Mouse (Mus musculus): ENCODE measurements around the gene Gm20388.

Gm20388 gene

DNA sequence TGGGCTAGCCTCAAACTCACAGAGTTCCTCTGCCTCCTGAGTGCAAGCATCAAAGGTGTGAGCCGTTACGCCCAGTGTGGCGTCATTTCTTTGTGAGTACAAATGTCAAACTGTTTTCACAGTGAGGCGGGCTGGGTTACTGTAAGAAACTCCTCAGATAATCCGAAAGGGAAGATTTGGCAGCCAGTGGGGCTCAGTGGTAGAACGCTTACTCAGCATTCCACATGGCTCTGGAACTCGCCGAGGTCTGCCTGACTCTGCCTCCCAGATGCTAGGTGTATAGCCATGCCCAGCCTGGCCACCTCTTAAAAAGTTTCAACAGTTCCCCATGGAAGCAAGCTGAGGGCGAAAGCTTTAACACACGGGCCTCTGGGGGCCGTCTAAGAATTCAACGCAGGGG is 3441.5 kb downstream of the Gm20388 start:
- no peak for DNase-seq

DNA sequence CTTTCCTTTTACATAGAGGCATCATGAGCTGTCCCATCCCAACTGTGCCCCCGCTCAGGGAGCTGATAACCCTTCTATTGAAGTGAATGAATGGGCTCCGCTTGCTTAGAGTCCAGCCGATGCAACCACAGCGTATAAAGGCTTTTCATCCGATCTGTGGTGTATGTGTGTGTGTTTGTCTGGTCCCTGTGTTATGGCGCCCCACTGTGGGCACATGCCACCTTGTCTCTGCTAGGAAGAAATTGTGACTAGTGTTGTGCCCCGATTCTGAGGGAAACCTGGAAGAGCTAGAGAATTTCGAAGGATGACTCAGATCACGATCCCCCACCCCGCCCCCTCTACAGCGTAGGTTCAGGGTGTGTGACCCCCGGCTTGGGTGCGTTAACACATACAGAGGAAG is 3442.1 kb downstream of the Gm20388 start:
- DNase-seq = peak in 1 of 2 experiments; percentile 74

DNA sequence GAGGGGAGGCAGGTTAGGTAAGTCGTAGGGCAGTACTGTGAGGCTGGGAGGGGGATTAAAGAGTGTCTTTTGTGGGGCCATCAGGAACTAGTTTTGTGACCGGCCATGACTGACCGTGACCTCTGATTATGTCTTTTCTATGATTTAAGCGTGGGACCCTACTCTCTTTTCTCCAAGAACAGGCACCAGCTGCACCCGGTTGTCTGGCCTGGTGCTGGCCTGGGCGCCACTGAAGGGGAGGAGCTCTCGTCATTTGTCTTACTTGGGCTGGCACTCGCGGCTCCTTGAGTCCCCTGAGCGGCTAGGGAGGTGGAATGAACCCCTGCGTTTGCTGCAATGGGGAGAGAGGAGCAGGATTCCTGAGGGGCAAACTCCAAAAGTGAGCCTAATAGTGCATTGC is 3442.6 kb downstream of the Gm20388 start:
- DNase-seq = no peak

DNA sequence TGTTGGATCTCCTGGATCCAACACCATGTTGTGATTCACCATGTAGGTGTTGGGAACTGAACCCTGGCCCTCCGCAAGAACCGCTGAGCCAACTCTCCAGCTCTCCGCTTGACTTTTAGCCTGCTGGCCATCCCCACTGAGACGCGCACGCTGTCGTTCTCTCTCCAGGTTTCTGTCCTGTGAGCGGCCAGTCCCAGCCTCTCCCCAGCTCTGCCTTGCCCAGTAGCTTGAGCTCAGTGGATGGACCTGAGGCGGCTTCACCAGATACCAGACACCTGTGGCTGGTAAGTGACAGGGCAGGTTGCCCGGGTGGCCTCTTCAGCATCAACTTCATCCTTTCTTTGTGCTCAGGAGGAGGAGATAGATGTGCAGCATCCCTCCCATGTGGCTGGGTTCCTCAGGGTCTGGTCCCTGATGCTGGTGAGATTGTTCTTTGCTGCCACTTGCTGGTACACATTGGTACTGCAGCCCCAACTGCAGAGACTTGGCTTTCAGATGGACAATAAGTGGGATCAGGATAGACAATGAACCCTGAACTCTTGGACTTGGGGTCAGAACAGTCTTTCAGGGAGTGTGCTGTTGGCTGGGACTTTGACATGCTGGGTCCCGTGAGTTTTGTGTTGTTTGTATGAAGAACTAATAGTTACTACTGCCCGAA is 3450.6 kb downstream of the Gm20388 start:
- DNase-seq = peak; percentile 76 to 93

DNA sequence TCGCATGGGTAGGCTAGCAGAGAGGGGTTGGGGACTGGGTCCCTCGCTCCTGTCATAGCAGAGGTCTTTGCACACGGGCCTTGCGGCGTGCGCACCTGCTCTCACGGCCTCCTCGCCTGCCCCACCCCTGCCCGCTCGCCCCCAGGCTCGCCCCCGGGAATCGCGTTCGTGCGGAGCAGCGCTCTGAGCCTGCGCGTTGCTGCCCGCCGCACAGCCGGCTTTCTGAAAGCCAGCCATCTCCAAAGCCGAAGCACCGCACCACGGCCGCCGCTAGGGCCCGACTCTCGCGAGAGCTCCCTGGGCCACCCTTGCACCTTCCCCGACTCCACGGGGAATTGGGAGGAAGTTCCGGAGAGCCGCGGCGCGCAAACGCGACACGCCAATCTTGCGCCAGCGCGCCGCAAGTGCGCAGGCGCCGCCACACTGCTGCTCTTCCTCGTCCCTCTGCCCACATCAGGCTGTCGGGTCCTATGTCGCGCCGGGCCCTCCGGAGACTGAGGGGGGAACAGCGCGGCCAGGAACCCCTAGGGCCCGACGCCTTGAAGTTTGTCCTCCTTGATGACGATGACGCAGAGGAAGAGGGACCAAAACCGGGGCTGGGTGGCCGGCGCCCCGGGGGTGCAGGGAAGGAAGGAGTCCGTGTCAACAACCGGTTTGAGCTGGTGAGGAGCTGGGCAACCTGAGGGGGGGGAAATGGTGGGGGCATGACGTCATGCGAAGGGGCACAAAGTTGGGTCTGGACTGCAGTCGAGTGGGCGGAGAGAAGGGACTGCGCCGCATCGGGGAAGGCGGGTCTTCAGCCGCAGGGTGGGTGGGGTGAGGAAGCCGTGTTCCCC is 3463.0 kb downstream of the Gm20388 start, which contains the start of gene Tcf25:
Tcf25 (plus strand) TSS at position 351 of the 836 bp plus-strand sequence.
- DNase-seq = peak; percentile 94 to 96

DNA sequence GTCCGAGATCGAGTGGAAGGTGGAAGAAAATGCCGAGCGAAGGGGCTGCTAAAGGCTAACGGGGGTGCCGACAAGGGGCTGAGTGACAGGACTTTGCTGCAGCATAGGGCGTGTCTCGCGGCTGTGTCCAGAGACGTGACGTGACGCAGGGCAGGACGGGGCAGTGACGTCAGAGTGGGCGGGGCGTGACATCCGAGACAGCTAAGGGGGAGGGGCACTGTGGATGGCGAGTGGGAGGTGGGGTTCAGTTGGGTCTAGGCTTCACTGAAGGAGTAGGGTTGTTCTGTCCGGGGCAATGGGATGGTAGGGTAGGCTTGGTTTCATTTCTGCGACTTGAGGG is 3463.6 kb downstream of the Gm20388 start:
- peak; percentile 90 to 93 for DNase-seq

DNA sequence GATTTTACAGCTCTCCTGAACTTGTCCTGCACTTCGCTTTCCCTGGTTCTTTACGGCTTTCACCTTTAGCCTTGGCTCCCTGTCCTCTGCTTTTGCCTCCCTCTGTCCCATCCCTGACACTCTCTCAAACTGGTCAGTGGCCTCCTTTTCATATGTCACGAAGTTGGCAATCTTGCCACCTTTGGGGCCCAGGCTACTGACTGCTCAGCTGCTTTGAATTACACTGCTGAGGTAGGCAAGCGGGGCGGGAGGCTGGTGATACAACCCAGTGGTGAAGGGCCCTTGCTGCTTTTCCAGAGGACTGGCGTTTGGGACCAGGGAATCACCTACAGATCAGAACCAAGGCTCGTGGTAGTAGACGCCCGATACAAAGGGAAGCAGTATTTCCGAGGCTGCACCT is 3465.1 kb downstream of the Gm20388 start:
- DNase-seq = no peak

DNA sequence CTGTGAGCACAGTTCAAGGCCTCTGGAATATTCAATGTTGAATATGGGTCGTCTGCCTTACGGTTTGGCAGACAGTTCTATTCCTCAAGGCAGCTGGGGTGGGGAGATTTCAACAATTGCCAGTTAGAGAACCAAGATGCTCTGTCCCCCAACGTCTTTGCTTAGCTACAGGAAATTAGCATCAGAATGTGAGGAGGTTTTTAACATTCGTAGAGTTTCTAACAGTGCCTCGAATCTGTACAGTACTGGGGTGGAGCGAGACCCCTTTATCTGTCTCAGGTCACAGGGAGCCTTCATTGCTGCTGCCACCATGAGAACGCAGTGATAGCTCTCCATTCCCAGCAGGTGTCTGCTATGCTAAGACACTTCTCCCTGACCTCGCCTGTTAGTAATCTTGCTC is 3465.5 kb downstream of the Gm20388 start:
- no peak for DNase-seq

DNA sequence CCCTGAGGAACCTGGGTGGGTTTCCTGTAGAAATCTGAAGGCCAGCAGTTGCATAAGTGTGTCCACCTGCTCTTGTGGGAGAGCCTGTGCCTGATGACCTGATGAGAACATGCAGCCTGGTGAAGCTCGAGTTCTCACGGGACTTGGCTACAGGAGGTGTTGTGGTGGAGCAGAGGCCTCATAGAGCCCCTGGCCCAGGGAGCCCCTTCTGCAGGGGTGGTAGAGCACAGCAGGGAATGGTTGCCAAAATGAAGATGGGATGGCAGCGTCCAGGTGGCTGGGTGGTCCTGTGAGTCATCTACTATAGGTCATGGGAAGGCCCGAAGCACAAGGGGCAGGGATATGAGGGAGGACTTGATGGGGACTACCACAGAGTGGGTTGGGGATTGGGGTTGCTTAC is 3471.1 kb downstream of the Gm20388 start:
- DNase-seq = no peak

DNA sequence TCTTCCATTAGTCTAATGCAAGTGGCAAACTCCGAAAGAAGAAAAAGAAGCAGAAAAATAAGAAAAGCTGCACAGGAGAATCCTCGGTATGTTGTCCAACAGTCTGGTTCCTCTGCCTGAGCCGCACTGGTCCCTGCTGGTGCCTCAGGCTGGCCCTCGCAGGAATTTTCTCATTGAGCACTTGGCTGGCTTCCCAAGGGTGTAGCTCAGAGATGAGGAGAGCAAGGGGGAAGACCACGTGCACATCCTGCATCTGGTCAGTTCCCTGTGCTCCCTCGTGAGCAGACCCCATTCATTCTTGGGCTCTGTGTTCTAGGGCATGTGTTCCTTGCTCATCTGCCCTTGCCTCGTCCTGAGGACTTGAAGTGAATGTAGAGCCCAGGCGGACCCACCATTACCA is 3471.9 kb downstream of the Gm20388 start:
- no peak for DNase-seq

DNA sequence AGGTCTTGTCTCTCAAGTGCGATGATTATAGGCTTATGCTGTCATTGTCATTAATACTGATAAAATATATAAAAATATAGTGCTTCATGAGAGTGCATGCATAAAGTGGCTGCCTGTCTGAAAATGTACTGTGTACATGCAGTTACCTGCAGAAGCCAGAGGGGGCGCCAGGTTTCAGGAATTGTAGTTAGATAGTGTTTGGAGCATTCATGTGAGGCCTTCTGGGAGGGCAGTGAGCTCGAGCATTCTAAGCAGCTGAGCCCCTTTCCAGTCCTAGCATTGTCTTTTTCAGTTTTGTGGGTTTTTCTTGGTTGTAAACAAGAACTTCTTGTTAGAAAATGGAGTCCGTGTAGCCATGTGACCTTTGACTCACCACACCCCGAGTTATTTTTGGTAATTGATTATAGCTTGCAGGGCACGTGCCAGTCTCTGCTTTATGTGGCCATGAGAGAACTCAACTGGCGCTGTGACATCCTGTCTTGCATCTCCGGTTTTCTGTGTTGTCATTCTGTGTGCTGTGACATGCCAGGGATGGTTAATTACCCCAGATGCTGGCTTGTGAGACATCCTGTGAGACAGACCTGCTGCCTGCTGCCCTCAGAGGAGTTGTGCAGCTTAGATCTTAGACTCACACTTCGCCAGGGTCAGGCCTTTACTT is 3474.4 kb downstream of the Gm20388 start:
- peak in 1 of 2 experiments; percentile 24 for DNase-seq

DNA sequence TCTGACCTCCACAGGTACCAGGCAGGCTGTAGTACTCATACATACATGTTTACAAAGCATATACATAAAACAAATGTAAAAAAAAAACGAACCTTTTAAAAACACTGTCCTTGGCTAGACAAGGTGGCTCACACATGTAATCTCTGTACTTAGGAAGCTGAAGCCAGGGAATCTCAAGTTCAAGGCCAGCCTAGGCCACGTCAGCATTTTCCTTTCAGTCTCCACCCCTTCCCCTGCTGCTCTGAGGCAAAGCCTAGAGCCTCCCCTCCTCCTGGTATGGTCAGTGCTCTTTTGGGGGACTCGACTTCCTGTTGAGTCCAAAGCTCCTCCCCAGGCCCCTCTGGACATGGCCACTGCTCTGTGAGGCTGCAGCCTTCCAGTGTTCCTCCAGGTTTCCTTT is 3476.4 kb downstream of the Gm20388 start:
- no peak for DNase-seq

DNA sequence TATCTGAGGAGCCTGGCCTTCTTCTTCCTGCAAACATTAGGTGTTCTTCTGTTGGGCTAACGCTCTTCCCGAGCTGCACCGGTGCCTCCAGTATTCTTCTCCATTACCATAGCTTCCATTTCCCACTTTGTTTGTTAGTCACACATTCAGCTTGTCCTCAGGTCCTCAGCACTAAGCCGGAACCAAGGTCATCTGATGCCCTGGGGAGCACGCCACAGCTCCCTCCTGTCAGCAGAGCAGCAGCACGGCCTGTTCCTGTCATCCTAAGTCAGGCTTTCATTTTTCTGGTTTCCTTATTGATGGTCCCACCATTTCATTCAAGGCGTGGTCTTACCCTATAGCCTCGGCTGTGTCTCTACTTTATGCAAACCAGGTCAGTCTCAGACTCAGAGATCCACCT is 3477.2 kb downstream of the Gm20388 start:
- DNase-seq = no peak

DNA sequence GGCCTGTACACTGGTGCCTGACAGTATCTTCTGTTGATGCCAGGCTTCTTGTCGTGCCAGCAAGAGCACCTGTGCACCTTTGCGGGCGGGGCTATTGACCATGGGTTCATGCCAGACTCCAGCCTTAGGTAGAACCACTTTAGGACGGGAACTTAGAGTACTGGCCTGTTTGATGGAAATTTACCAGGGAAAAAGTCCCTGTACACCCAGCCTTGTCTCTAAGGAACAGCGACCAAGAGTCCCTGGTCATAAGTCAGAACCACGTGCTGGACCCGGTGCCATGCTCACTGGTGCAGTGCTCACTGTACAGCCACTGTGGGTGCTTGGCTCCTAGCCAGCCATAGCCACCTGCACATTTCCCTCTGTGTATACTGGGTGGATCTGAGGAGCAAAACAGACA is 3478.4 kb downstream of the Gm20388 start:
- peak; percentile 51 for DNase-seq

DNA sequence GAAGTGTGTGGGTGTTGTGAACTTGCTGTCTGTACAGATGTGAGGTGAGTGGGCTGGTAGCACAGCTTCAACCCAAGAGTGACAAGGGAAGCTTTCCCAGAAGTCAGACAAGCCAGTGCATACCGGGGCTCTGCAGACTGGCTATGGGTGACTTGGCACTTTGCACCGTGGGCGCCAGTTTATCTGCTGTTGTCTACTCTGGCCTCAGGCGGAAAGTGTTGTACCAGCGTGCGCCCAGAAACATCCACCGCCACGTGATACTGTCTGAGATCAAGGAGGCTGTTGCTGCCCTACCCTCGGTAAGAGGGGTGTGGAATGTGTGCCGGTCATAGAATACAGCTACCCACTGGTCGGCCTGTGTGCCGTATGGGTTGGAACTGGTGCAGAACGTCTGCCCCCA is 3487.7 kb downstream of the Gm20388 start:
- no peak for DNase-seq

DNA sequence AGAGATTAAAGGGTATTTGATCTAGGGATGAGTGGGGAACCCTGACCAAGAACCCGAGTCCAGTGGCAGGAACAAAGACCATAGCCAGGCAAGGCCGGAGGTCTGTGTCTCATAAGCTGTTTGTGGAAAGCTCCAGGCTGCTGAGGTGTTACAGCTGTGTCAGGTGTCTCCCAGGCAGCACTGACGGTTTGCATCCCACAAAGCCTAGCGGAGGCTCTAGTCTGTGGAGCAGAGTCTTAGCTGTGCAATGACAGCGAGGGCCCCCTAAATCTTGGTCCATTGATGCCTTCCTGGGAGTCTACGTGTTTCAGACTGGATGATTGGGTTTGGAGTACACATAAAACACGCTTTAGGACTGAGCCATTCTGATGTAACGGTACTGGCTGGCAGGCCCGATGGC is 3491.3 kb downstream of the Gm20388 start:
- no peak for DNase-seq

DNA sequence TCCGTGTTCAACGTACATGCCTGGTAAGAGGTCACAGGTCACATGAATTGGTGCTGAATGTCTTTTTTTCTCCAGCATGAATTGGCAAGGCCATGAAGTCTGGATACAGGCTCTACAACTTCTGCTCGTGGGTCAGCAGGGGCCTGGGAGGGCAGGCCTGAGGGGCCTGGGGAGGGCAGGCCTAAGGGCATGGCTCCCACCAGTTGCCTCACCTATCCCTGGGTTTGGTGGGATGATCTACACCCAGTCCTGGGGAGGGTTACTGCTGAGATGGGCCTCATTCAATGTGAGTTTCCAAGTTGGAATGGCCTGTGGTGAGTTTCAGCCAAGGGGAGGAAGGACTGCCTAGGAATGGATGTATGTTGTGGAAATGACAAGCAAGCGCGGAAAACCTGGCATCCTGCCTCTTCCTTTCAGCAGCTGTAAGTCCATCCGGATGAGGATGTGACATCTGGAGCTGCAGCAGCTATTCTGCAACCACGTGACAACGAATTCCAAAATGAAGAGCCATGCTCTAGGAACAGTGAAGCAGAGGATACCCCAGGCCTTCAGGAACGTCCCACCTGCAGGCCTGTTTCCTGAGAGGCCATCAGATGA is 3492.2 kb downstream of the Gm20388 start:
- DNase-seq = no peak

DNA sequence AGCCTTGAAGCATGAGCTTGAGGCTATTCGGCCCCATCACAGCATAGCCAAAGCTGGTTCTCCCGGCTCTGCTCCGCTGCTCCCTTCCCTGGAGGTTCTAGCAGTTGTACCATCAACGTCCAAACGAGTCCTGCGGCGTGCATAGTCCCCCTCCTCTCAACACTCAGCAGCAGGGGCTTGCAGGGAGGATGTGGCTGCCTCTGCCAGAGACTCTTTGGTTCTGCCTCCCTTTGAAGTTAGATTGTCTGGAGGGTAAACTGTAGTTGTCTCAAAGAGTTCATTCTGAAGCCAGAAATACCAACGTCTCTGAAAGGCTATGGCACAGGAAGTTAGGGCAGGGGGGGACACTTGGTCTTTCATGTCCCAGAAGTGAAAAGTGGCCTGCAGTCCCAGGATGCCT is 3493.9 kb downstream of the Gm20388 start:
- DNase-seq = no peak

DNA sequence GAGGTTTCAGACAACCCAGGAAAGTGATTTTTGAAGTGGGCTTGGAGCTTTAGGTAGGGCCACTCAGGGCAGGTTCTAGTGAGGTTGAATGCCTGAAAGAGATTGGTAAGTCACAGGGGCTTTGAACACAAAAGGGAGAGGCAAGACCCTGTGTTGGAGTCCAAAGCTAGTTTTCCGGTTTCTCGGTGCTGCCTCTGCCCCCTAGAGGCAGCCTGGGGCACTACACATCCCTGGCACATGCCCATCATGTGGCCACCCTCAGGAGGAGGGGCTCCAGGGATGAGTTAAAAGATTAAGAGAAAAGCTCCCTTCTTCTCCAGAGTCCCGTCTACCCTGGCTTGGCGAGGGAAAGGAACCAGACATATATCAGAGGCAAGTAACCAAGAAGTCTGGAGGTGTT is 3496.1 kb downstream of the Gm20388 start, which contains the start of gene Mc1r:
Mc1r (plus strand) TSS at position 322 of the 400 bp plus-strand sequence.
- DNase-seq = peak; percentile 49 to 67

DNA sequence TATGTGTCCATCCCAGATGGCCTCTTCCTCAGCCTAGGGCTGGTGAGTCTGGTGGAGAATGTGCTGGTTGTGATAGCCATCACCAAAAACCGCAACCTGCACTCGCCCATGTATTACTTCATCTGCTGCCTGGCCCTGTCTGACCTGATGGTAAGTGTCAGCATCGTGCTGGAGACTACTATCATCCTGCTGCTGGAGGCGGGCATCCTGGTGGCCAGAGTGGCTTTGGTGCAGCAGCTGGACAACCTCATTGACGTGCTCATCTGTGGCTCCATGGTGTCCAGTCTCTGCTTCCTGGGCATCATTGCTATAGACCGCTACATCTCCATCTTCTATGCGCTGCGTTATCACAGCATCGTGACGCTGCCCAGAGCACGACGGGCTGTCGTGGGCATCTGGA is 3497.0 kb downstream of the Gm20388 start:
- DNase-seq = no peak

DNA sequence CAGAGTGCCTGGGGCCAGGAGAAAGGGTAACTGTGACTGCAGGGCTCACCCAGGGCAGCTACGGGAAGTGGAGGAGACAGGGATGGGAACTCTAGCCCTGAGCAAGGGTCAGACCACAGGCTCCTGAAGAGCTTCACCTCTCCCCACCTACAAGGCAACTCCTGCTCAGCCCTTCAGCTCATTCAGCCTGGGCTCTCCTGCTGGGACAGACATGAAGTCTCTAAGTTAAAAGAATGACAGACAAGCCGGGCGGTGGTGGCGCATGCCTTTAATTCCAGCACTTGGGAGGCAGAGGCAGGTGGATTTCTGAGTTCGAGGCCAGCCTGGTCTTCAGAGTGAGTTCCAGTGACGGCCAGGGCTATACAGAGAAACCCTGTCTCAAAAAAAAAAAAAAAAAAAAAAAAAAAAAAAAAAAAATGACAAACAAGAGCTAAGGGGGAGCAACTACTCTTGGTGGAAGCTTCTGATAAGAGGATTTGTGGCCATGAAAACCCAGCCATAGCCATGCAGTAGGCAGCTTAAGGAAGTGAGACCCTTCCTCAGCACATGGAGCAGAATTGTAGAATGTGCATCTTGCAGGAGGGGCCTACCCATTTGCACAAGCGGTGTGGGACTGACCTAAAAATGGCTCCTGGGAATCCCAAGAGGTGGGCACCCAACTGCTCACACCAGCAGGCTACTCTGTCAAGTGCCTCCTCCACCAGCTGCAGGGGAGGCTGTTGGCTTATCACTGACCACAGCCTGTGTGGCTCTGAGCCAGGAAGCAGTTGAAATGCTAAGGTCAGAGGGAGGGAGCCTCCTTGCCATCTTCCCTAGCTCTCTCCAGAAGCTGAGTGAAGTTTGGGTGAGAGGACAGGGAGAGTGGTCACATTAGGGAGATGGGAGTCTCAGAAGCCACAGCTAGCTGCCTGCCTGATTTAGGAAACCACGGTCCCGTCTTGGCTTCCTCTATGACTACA is 3498.2 kb downstream of the Gm20388 start:
- no peak for DNase-seq

DNA sequence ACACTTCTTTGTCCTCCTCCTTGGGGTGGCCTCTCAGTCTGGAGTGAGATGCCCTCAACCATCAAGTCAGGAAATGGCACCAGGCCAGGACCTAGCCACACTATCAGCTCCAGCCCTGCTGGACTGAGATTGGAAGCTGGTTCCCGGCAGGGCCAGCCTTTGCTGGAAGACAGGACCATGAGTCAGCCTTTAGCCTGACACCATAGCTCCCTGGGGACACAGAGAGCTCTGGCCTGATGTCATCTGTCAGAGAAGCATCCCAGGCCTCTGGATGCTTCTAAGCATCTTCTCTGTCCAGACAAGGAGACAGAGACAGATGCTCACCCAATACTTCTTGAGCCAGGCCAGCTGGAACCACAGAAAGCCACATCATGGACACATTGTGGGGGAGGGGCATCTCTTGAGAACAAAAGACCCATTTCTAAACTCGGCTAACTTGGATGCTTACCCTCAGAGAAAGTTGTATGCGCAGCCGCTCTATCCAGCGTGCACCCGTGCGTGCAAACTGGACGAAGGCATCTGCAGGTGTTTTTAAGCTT is 3499.5 kb downstream of the Gm20388 start:
- DNase-seq = no peak

All from kidney, adult 8-10 months (tissue).